ENCODE assay signal across 8 mouse cellular contexts in genomic region chr8:26351643-26352540, GRCm38 (mm10).
DNase-seq lines count a peak whose midpoint lies in the region; ATAC-seq and TF ChIP-seq lines count a peak whose summit lies in the region.

No protein-coding gene starts in this region.

- H3K9ac ChIP-seq in hindbrain, embryonic 16.5 days (ENCODE audit: low read depth, low read length) = peak overlapping the region; percentile 51

- no peak overlapping the region for H3K27ac ChIP-seq in cortical plate, adult 2 months (ENCODE audit: insufficient read depth, low read length)
- peak overlapping the region; percentile 59 for H3K27ac ChIP-seq in hindbrain, embryonic 16.5 days (ENCODE audit: low read depth, low read length)

- TF ChIP-seq CTCF in cortical plate, adult 2 months (IDR thresholded peaks at IDR 0.05; ENCODE audit: extremely low read depth, insufficient read depth, low read length) = no peak

- H3K27me3 ChIP-seq in hindbrain, embryonic 16.5 days (replicated peaks; ENCODE audit: control insufficient read depth, insufficient read depth, low read length) = no peaks in the 10 kb centered on the region; the same call in 1 of the 2 replicates

- WGBS in hindbrain, embryonic 16.5 days = 24% methylated on average over 21 of the region's 21 CpGs

- ATAC-seq in hindbrain, embryonic 16.5 days = peak; percentile 81

- DNase-seq in adrenal gland, postnatal 14 days = peak; percentile 50
- peak; percentile 73 for DNase-seq in gastrocnemius, postnatal 25 days
- peak; percentile 14 to 33 for DNase-seq in left cerebral cortex, postnatal 36 days (ENCODE audit: low spot score in 2 of 2)
- peak; percentile 57 for DNase-seq in neural tube, embryonic 10.5 days (ENCODE audit: extremely low spot score, low spot score)
- peak; percentile 30 for DNase-seq in urinary bladder, postnatal 25 days (ENCODE audit: low spot score)
- no peak for DNase-seq in thymus, postnatal 4 days

- intact Hi-C loops in left cerebral cortex, postnatal 36 days (cut with DNase I) = no loop called here

- peak overlapping the region; percentile 66 for H3K4me2 ChIP-seq in hindbrain, embryonic 16.5 days (ENCODE audit: low read length)

- H3K4me1 ChIP-seq in cortical plate, adult 2 months (ENCODE audit: control insufficient read depth, insufficient read depth, low read length) = no peaks in the 10 kb centered on the region; the same call in 1 of the 2 replicates
- peaks cover 8% of the 10 kb centered on the region; the same call in 1 of the 2 replicates for H3K4me1 ChIP-seq in hindbrain, embryonic 16.5 days (ENCODE audit: control insufficient read depth, insufficient read depth, low read depth, low read length)

- TF ChIP-seq POLR2A in cortical plate, adult 2 months (IDR thresholded peaks at IDR 0.05; ENCODE audit: extremely low read depth, insufficient read depth, low read length) = no peak

- H3K36me3 ChIP-seq in hindbrain, embryonic 16.5 days (ENCODE audit: control insufficient read depth, insufficient read depth, low read length) = no peaks in the 10 kb centered on the region

- no peaks in the 10 kb centered on the region for H3K9me3 ChIP-seq in hindbrain, embryonic 16.5 days (ENCODE audit: control insufficient read depth, low read length)

- H3K4me3 ChIP-seq in cortical plate, adult 2 months (ENCODE audit: insufficient read depth, low read length) = peak overlapping the region; percentile 33; the same call in 1 of the 2 replicates
- H3K4me3 ChIP-seq in hindbrain, embryonic 16.5 days (ENCODE audit: low read length) = peak overlapping the region; percentile 35
